Mouse (Mus musculus) megakaryocyte, embryonic 14.5 days (primary cell): ENCODE measurements around the gene 1700123O20Rik. TPM values are rescaled to one million over a fixed set of nuclear protein-coding genes. Genes with fewer than 3 reads are reported as not detected.

Source experiments
- H3K27me3 ChIP-seq: replicated peaks from 2 replicates; pipeline ENCODE3; 2012; ENCODE audit warnings: inconsistent platforms
- H3K36me3 ChIP-seq: replicated peaks from 2 replicates; pipeline ENCODE3; 2012; ENCODE audit warnings: low read length, inconsistent platforms, mixed read lengths
- H3K4me1 ChIP-seq: 2 replicates; pipeline ENCODE4 v1.6.1; 2012; ENCODE audit warnings: inconsistent platforms
- H3K4me3 ChIP-seq: replicated peaks from 2 replicates; pipeline ENCODE3; 2012; ENCODE audit warnings: moderate library complexity, mild to moderate bottlenecking, inconsistent platforms
- H3K9me3 ChIP-seq: 2 replicates; pipeline ENCODE4 v1.6.1; 2012; ENCODE audit warnings: inconsistent platforms
- FLI1 ChIP-seq: IDR thresholded peaks from 2 replicates; pipeline ENCODE4 v1.6.1; 2012; ENCODE audit warnings: low read length, inconsistent platforms, mixed read lengths
- GATA1 ChIP-seq: IDR thresholded peaks from 3 replicates; pipeline ENCODE4 v1.6.1; 2012; ENCODE audit warnings: mixed read lengths, low read length, inconsistent platforms, borderline replicate concordance
- polyA plus RNA-seq: library from polyadenylated mRNA; stranded (reverse); fragments of >175 nt; gene quantifications from 2 replicates; pipeline ENCODE4 v1.2.3, GENCODE M21; 2012; ENCODE audit warnings: low replicate concordance; ENCODE audit not compliant: insufficient read depth

1700123O20Rik gene
- polyA plus RNA-seq, 1 experiment, result 28.9 TPM

DNA sequence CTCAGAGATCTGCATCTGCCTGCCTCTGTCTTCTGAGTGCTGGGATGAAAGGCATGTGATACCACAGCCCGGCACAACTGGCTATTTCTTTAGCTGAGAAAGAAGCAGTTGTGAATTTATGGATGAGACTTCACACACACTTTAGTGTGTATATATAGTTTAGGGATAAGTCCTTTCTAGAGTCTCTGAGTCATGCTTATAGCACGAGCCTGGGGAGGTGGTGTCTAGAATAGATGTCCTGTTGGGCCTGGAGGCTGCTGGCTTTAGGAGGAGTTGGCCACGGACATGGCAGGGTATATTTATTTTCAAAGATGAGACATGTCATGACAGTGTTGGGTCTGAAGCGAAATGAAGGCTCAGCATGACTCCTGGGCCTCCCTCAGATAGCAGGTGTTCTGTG, 48.0 kb downstream of the 1700123O20Rik start:
- Histone ChIP-seq H3K4me1 (no peaks in the 10 kb centered on the region; the same call in 1 of the 2 replicates), H3K36me3 (peaks cover 3% of the 10 kb centered on the region), H3K9me3 (no peaks in the 10 kb centered on the region), H3K27me3 (peaks cover 38% of the 10 kb centered on the region), H3K4me3 (no peak overlapping the region)
- TF ChIP-seq FLI1 (no peak), GATA1 (no peak)

DNA sequence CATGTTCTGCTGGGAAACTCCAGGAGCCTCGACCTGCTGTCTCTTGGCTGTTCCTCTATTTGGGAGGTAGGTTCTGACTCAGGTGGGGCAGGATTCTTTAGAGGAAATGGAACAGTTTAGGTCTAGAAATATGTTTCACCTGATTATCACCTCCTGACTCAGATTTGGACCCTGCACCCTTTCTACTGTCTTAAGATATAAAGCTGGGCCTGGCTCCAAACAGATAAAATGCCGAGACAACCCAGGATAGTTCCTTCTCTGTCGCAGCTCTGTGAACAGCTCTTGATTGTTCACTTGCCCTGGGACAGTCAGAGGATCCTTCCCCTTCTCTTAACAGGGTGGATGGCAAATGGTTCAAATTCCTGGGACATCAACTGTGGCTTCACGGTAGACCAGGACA, 49.2 kb downstream of the 1700123O20Rik start:
- peaks cover 3% of the 10 kb centered on the region for H3K36me3 ChIP-seq
- no peaks in the 10 kb centered on the region for H3K9me3 ChIP-seq

DNA sequence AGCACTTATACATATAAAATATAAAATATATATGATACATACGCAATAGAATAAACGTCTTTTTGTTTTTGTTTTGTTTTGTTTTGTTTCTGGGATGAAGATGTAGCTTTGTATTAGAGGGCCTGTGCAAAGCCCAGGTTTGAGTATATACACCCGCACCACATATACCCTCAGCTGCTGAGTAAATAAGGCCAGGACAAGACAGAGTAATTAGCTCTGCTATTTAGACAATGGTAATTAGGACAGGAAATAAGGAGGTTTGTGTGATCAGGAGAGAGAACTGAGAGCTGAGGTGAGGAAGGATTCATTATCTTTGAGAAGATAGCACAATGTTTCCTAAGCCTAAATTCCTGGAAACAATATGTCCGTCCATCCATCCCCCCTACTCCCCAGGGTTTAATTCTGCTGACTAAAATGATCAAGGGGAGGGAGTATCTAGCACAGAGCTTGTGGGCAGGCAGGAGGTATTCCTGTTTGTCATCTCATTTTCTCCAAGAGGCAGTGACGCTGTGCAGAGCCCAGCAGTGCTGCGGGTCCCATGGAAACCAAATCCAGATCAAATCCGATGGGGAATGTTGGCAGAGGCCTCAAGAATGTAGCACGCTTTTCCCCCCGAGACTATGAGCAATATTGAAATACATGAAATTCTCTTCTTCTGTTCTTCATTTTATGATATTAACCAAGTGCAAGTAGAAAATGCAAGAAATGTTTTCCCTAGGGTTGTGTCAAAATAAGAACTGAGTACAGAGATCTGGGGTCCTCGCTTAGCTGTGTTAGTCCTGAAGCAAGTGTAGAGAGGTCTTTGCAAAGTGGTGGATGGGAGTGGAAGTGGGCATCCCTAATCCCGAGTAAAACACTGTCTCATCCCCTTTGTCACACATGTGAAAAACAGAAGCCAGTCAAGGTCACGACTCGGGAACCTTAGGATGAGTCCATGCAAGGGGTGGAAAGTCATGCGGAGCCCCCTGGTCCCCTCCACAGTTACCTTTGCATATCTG, 50.8 kb downstream of the 1700123O20Rik start:
- Histone ChIP-seq H3K27me3 (peaks cover 22% of the 10 kb centered on the region), H3K4me3 (no peak overlapping the region), H3K9me3 (no peaks in the 10 kb centered on the region), H3K4me1 (no peaks in the 10 kb centered on the region), H3K36me3 (peaks cover 3% of the 10 kb centered on the region)
- TF ChIP-seq FLI1 (no peak), GATA1 (no peak)

More for the DNA sequence above, 49.2 kb downstream of the 1700123O20Rik start:
- TF ChIP-seq GATA1 (no peak), FLI1 (no peak)
- Histone ChIP-seq H3K27me3 (peaks cover 31% of the 10 kb centered on the region), H3K4me1 (no peaks in the 10 kb centered on the region), H3K4me3 (no peak overlapping the region)

DNA sequence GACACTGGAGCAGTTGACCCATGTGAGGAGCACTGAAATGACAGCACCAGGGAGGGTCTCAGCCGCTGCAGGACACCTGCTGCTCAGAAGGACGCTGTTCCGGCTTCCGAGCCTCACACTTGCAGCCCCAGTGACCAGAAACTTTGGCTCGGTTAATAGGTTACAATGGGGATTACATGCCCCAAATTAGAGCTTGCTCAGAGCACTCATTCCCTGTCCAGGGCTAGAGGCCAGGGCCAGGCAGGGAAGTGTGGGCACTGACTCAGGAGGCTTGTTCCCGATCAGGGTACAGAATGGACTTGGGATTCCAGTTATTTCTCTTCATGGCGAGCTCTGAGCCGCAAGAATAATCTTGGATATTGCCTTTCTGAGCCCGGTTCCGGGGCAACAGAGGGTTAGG, 51.6 kb downstream of the 1700123O20Rik start:
- H3K36me3 ChIP-seq, result no peaks in the 10 kb centered on the region
- H3K27me3 ChIP-seq, result peaks cover 18% of the 10 kb centered on the region
- H3K4me1 ChIP-seq, result peaks cover 5% of the 10 kb centered on the region
- H3K4me3 ChIP-seq, result no peak overlapping the region
- TF ChIP-seq GATA1 (no peak), FLI1 (no peak)
- no peaks in the 10 kb centered on the region for H3K9me3 ChIP-seq

Other genes starting within 250 kb of the 1700123O20Rik start
- 312 and 469 TPM in 2 replicates for gene Lrp10, start 222.1 kb upstream of the 1700123O20Rik start, polyA plus RNA-seq
- 0.30 and 2.1 TPM in 2 replicates for gene Rem2, start 210.1 kb upstream of the 1700123O20Rik start, polyA plus RNA-seq
- 45.3 and 47.2 TPM in 2 replicates for gene Prmt5, start 168.7 kb upstream of the 1700123O20Rik start, polyA plus RNA-seq
- gene Haus4, start 131.6 kb upstream of the 1700123O20Rik start, polyA plus RNA-seq, result 1.1 and 21.3 TPM in 2 replicates
- gene Ajuba, start 108.7 kb upstream of the 1700123O20Rik start, polyA plus RNA-seq, result 1.0 and 2.6 TPM in 2 replicates
- 13.3 and 53.7 TPM in 2 replicates for gene 4931414P19Rik, start 80.2 kb upstream of the 1700123O20Rik start, polyA plus RNA-seq
- gene Psmb5, start 68.2 kb upstream of the 1700123O20Rik start, polyA plus RNA-seq, result 120 and 327 TPM in 2 replicates
- not detected in 2 replicates for gene Psmb11, start 64.8 kb upstream of the 1700123O20Rik start, polyA plus RNA-seq
- not detected in 2 replicates for gene Gm17606, start 45.3 kb upstream of the 1700123O20Rik start, polyA plus RNA-seq
- gene Cdh24, start 44.9 kb upstream of the 1700123O20Rik start, polyA plus RNA-seq, result 2.7 and 5.5 TPM in 2 replicates
- gene Acin1, start 715 bp downstream of the 1700123O20Rik start, polyA plus RNA-seq, result 85.2 and 218 TPM in 2 replicates
- not detected in 2 replicates for gene Gm29776, start 12.6 kb downstream of the 1700123O20Rik start, polyA plus RNA-seq
- 17.3 TPM in 1 of 2 replicates, not detected in the other for gene Cebpe, start 26.0 kb downstream of the 1700123O20Rik start, polyA plus RNA-seq
- 4.4 and 13.9 TPM in 2 replicates for gene Slc7a8, start 95.7 kb downstream of the 1700123O20Rik start, polyA plus RNA-seq
- not detected in 2 replicates for gene Rnf212b, start 127.9 kb downstream of the 1700123O20Rik start, polyA plus RNA-seq
- 1.6 and 2.1 TPM in 2 replicates for gene Homez, start 184.7 kb downstream of the 1700123O20Rik start, polyA plus RNA-seq
- gene Ppp1r3e, start 191.3 kb downstream of the 1700123O20Rik start, polyA plus RNA-seq, result 1.7 and 2.8 TPM in 2 replicates
- gene Bcl2l2, start 197.2 kb downstream of the 1700123O20Rik start, polyA plus RNA-seq, result 15.0 and 39.5 TPM in 2 replicates
- gene Gm20521, start 197.2 kb downstream of the 1700123O20Rik start, polyA plus RNA-seq, result 1.6 TPM in 1 of 2 replicates, not detected in the other
- 94.8 and 258 TPM in 2 replicates for gene Pabpn1, start 206.3 kb downstream of the 1700123O20Rik start, polyA plus RNA-seq
- gene Slc22a17, start 226.9 kb downstream of the 1700123O20Rik start, polyA plus RNA-seq, result 0.93 and 1.1 TPM in 2 replicates
- not detected in 2 replicates for gene Efs, start 239.9 kb downstream of the 1700123O20Rik start, polyA plus RNA-seq
- gene Il25, start 246.5 kb downstream of the 1700123O20Rik start, polyA plus RNA-seq, result not detected in 2 replicates